Mouse (Mus musculus): ENCODE measurements around the gene Cluh. TPM values are rescaled to one million over a fixed set of nuclear protein-coding genes. Genes with fewer than 3 reads are reported as not detected.

The Cluh gene
- polyA plus RNA-seq, 1 experiment from 2014 or later: 87.1 TPM

GRCm38 (mm10) chr11:74664279-74664678 lies 15.0 kb downstream of the Cluh start:
- in situ Hi-C loops (cut with MboI; ENCODE audit: low pct_unique_long_range_greater_than_20kb): no loop called here
- no peaks in the 10 kb centered on the region for H3K27me3 ChIP-seq
- ATAC-seq (no peak), DNase-seq (ENCODE audit: low read depth, low spot score) (no peak)
- no peak for TF ChIP-seq CTCF (IDR thresholded peaks at IDR 0.05)
- ChIA-PET CTCF (no interaction called here), POLR2A (no interaction called here)

GRCm38 (mm10) chr11:74664906-74665305 lies 15.6 kb downstream of the Cluh start:
- POLR2A ChIA-PET: no interaction called here
- ATAC-seq: no peak
- CTCF ChIA-PET: no interaction called here
- H3K27me3 ChIP-seq: no peaks in the 10 kb centered on the region
- in situ Hi-C loops (cut with MboI; ENCODE audit: low pct_unique_long_range_greater_than_20kb): no loop called here
- no peak for TF ChIP-seq CTCF (IDR thresholded peaks at IDR 0.05)
- no peak for DNase-seq (ENCODE audit: low read depth, low spot score)

- H3K27me3 ChIP-seq: no peaks in the 10 kb centered on the region
- CTCF ChIA-PET: interaction anchor here (1.1 kb wide), 1 partner anchor 10 kb away, joined by 3 read pairs; no protein-coding TSS in a partner anchor
- in situ Hi-C loops (cut with MboI; ENCODE audit: low pct_unique_long_range_greater_than_20kb): no loop called here
- ATAC-seq: no peak
- no peak for DNase-seq (ENCODE audit: low read depth, low spot score)
- POLR2A ChIA-PET: interaction anchor here (1.5 to 1.8 kb wide), 2 partner anchors 11 kb away, joined by 4 to 5 read pairs; no protein-coding TSS in a partner anchor
- no peak for TF ChIP-seq CTCF (IDR thresholded peaks at IDR 0.05)
Measured at GRCm38 (mm10) chr11:74665631-74666283, 16.5 kb downstream of the Cluh start.

- in situ Hi-C loops (cut with MboI; ENCODE audit: low pct_unique_long_range_greater_than_20kb): no loop called here
- ChIA-PET CTCF (interaction anchor here (1.1 kb wide), 1 partner anchor 10 kb away, joined by 3 read pairs; no protein-coding TSS in a partner anchor), POLR2A (interaction anchor here (1.5 to 1.8 kb wide), 2 partner anchors 10 to 11 kb away, joined by 4 to 5 read pairs; no protein-coding TSS in a partner anchor)
- H3K27me3 ChIP-seq: no peaks in the 10 kb centered on the region
- DNase-seq (ENCODE audit: low read depth, low spot score): no peak
- ATAC-seq: no peak
- no peak for TF ChIP-seq CTCF (IDR thresholded peaks at IDR 0.05)
Measured at GRCm38 (mm10) chr11:74666284-74666652, 17.0 kb downstream of the Cluh start.

- H3K27me3 ChIP-seq: no peaks in the 10 kb centered on the region
- no peak for ATAC-seq
- in situ Hi-C loops (cut with MboI; ENCODE audit: low pct_unique_long_range_greater_than_20kb): no loop called here
- DNase-seq (ENCODE audit: low read depth, low spot score): no peak
- ChIA-PET POLR2A (interaction anchor here (1.2 to 1.8 kb wide), 3 partner anchors 9 to 12 kb away, joined by 3 to 5 read pairs (median 4); no protein-coding TSS in a partner anchor), CTCF (interaction anchor here (1.1 kb wide), 1 partner anchor 11 kb away, joined by 3 read pairs; no protein-coding TSS in a partner anchor)
- TF ChIP-seq CTCF (IDR thresholded peaks at IDR 0.05): no peak
Measured at GRCm38 (mm10) chr11:74666776-74667581, 17.7 kb downstream of the Cluh start.

GRCm38 (mm10) chr11:74667582-74668010 lies 18.3 kb downstream of the Cluh start:
- CTCF ChIA-PET: interaction anchor here (1.2 to 1.3 kb wide), 3 partner anchors 10 to 50 kb away, joined by 3 to 5 read pairs (median 3); no protein-coding TSS in a partner anchor
- in situ Hi-C loops (cut with MboI; ENCODE audit: low pct_unique_long_range_greater_than_20kb): no loop called here
- no peak for DNase-seq (ENCODE audit: low read depth, low spot score)
- POLR2A ChIA-PET: interaction anchor here (1.2 to 1.4 kb wide), 2 partner anchors 11 to 18 kb away, joined by 3 to 4 read pairs; no protein-coding TSS in a partner anchor
- ATAC-seq: no peak
- H3K27me3 ChIP-seq: no peaks in the 10 kb centered on the region
- TF ChIP-seq CTCF (IDR thresholded peaks at IDR 0.05): no peak

- H3K27me3 ChIP-seq: no peaks in the 10 kb centered on the region
- ChIA-PET POLR2A (interaction anchor here (1.4 kb wide), 1 partner anchor 19 kb away, joined by 4 read pairs; no protein-coding TSS in a partner anchor), CTCF (interaction anchor here (0.9 to 1.3 kb wide), 4 partner anchors 11 to 51 kb away, joined by 3 to 5 read pairs (median 3); no protein-coding TSS in a partner anchor)
- ATAC-seq: no peak
- in situ Hi-C loops (cut with MboI; ENCODE audit: low pct_unique_long_range_greater_than_20kb): no loop called here
- no peak for DNase-seq (ENCODE audit: low read depth, low spot score)
- TF ChIP-seq CTCF (IDR thresholded peaks at IDR 0.05): no peak
Measured at GRCm38 (mm10) chr11:74668466-74668865, 19.2 kb downstream of the Cluh start.

GRCm38 (mm10) chr11:74668971-74669370 lies 19.7 kb downstream of the Cluh start:
- no peak for DNase-seq (ENCODE audit: low read depth, low spot score)
- no peak for ATAC-seq
- POLR2A ChIA-PET: interaction anchor here (1.4 to 1.7 kb wide), 2 partner anchors 11 to 19 kb away, joined by 3 to 4 read pairs; no protein-coding TSS in a partner anchor
- no peak for TF ChIP-seq CTCF (IDR thresholded peaks at IDR 0.05)
- no peaks in the 10 kb centered on the region for H3K27me3 ChIP-seq
- CTCF ChIA-PET: interaction anchor here (0.9 to 1.3 kb wide), 3 partner anchors 12 to 30 kb away, joined by 3 to 5 read pairs (median 3); no protein-coding TSS in a partner anchor
- in situ Hi-C loops (cut with MboI; ENCODE audit: low pct_unique_long_range_greater_than_20kb): no loop called here

GRCm38 (mm10) chr11:74670151-74670550 lies 20.9 kb downstream of the Cluh start:
- H3K27me3 ChIP-seq: no peaks in the 10 kb centered on the region
- ATAC-seq (no peak), DNase-seq (ENCODE audit: low read depth, low spot score) (no peak)
- ChIA-PET POLR2A (interaction anchor here (1.7 kb wide), 1 partner anchor 13 kb away, joined by 3 read pairs; no protein-coding TSS in a partner anchor), CTCF (no interaction called here)
- TF ChIP-seq CTCF (IDR thresholded peaks at IDR 0.05): no peak
- in situ Hi-C loops (cut with MboI; ENCODE audit: low pct_unique_long_range_greater_than_20kb): no loop called here

GRCm38 (mm10) chr11:74671013-74671412 lies 21.7 kb downstream of the Cluh start:
- no peaks in the 10 kb centered on the region for H3K27me3 ChIP-seq
- POLR2A ChIA-PET: interaction anchor here (0.6 to 1.7 kb wide), 3 partner anchors 13 to 50 kb away, joined by 3 to 6 read pairs (median 3); no protein-coding TSS in a partner anchor
- TF ChIP-seq CTCF (IDR thresholded peaks at IDR 0.05): no peak
- in situ Hi-C loops (cut with MboI; ENCODE audit: low pct_unique_long_range_greater_than_20kb): no loop called here
- CTCF ChIA-PET: no interaction called here
- DNase-seq (ENCODE audit: low read depth, low spot score) (no peak), ATAC-seq (no peak)

Data from Patski (cell line).